Mouse (Mus musculus) embryonic fibroblast, embryonic 13.5 days (primary cell): ENCODE measurements at regions not wholly inside any gene's neighbourhood (a gene's known extent, or its start where the extent isn't known, plus 50 kb on each side); places are given as distances from the start of the nearest gene placed in this dataset.
A peak's percentile ranks its signal among the peaks of the same experiment; 100 is the strongest.

ENCODE experiments used
- H3K27ac ChIP-seq: 2 replicates; pipeline ENCODE4 v1.5.1; 2012; ENCODE audit warnings: low read length, control low read depth, inconsistent platforms; ENCODE audit not compliant: insufficient read depth
- H3K4me1 ChIP-seq: 2 replicates; pipeline ENCODE4 v1.6.1; 2011; ENCODE audit warnings: low read length; ENCODE audit not compliant: control insufficient read depth, insufficient read depth
- H3K4me3 ChIP-seq: 2 replicates; pipeline ENCODE4 v1.5.1; 2011; ENCODE audit warnings: mild to moderate bottlenecking, control low read depth, low read length; ENCODE audit not compliant: insufficient read depth
- CTCF ChIP-seq: IDR thresholded peaks from 2 replicates; pipeline ENCODE4 v1.5.1; 2011; ENCODE audit warnings: mild to moderate bottlenecking, control low read depth, low read length, moderate library complexity, borderline replicate concordance; ENCODE audit not compliant: insufficient read depth
- POLR2A ChIP-seq: IDR thresholded peaks from 2 replicates; pipeline ENCODE4 v1.6.1; 2011; ENCODE audit warnings: low read depth, mild to moderate bottlenecking, control low read depth, low read length, moderate library complexity

DNA sequence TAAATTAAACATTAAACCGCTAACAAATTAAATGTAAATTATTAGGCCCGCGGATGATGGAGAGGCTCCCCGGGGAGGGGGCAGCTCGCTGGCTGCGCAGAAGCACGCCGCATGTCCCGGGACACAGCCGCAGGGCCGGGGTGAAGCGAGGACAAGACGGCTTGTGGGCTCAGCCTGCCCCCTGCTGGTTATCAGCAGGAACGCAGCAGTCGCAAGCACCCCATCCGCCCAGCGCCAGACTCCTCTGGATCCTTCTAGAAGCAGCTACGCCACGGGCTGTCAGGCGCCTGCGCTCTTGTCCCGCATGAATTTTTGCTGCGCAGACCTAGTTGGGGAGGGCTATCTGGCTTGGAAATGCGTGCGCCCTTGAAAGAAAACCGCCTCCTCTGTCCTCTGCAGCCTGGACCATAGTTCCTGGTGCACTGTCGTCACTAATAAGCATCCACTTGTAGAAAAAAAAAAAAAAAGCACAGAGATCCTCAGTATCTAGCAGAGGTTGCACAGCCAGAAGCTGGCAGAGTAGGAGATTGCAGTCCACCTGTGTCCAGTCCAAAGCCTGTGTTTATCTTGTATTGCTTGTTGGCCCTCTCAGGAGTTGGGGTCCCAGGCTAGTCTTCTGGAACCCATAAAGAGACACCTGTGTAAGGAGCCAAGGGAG lies 73.4 kb upstream of the Ppp2r5c start:
- Histone ChIP-seq H3K4me3 (no peak overlapping the region), H3K27ac (no peak overlapping the region), H3K4me1 (no peaks in the 10 kb centered on the region)
- TF ChIP-seq POLR2A (no peak), CTCF (peak; percentile 99)

DNA sequence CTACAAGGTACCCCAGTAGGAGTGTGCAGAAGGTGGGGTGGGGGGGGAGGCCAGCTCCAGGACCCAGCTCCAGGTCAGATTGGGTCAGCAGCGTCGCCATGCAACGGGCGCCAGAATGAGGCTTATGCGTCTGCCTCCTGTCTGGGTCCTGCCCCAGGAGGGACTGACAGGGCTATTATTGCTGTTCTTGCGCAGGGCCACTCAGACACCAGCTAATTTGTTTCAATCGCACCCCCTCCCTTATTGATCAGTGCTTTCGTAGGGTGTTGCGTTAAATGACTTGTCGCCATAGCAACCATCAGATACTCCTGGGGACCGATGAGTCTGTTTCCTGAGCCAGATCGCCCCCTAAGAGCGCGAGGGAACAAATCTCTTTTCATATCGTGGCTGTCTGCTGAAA lies 71.8 kb upstream of the Ppp2r5c start:
- no peak for TF ChIP-seq POLR2A
- TF ChIP-seq CTCF: no peak
- H3K4me3 ChIP-seq: no peak overlapping the region
- no peak overlapping the region for H3K27ac ChIP-seq
- no peaks in the 10 kb centered on the region for H3K4me1 ChIP-seq

DNA sequence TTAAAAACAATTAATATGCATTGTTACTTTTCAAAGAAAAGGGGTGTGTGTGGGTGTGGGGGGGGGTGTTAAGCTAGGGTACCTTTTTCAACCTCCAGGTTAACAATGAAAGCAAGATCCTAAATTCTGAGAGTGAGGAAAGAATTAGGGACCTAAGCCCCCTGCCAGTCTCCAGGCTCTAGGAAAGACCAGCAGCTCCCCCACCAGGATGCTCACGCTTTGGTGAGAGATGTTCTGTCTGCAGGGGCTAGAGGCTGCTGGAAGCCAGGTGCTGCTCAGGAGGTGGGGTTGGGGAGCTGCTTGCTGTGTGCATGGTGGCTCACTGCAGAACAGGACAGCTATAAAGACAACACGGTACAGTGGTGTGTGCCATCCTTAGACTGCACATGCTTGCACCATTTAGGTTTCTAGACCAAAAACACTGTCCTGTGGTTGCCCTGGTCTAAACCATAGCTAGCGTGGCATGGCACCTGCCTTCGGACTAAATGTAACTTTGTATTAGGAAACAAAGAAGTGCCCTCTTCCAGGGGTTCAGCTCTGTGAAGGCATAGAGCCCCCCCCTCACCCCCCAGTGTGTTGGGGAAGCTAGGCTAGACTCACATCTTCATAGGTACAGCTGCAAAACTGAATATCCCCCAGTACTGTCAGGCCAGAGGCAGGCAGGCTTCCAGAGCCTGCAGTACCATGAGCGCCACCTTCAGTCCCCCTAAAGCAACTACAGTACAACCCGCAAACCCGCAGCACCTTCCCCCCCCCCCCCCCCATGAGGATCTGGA lies 70.7 kb upstream of the Ppp2r5c start:
- H3K4me1 ChIP-seq: peaks cover 5% of the 10 kb centered on the region; the same call in 1 of the 2 replicates
- TF ChIP-seq POLR2A (no peak), CTCF (no peak)
- no peak overlapping the region for H3K4me3 ChIP-seq
- H3K27ac ChIP-seq: no peak overlapping the region

DNA sequence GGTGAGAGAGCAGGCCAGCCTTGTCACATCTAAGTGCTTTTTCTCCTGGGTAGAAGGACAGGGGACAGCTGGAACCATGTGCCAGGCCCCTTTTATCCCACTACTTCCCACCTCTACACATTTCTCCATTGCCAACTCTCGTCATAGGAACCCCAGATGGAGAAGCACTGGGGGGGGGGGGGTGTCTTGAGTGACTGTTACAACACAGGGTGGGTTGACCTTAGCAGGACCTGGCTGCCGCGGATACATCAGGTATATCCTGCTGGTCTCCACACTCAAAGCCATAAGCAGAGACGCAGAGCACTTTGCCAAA lies 70.1 kb upstream of the Ppp2r5c start:
- Histone ChIP-seq H3K27ac (no peak overlapping the region), H3K4me3 (no peak overlapping the region), H3K4me1 (peaks cover 9% of the 10 kb centered on the region)
- TF ChIP-seq POLR2A (no peak), CTCF (no peak)

DNA sequence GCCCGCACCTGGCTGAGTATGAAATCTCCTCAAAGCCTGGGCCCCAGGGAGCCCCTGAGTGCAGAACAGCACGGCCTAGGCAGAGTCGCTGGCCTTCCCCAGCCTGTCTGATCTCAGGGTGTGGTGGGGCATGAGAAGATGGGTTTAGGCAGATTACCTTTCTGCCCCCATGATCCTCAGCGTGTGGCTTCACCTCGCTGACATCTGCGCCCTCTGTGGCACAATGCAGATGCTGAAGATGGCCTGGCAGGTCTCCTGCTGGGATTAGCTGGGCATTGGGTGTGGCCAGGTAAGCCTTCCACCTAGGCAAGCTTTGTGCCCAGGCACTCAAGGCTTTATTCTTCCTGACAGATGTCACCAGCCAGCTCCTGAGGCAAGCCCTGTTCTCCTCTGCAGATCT lies 69.6 kb upstream of the Ppp2r5c start:
- H3K4me3 ChIP-seq: no peak overlapping the region
- TF ChIP-seq CTCF: no peak
- no peak for TF ChIP-seq POLR2A
- H3K27ac ChIP-seq: no peak overlapping the region
- H3K4me1 ChIP-seq: peaks cover 11% of the 10 kb centered on the region

DNA sequence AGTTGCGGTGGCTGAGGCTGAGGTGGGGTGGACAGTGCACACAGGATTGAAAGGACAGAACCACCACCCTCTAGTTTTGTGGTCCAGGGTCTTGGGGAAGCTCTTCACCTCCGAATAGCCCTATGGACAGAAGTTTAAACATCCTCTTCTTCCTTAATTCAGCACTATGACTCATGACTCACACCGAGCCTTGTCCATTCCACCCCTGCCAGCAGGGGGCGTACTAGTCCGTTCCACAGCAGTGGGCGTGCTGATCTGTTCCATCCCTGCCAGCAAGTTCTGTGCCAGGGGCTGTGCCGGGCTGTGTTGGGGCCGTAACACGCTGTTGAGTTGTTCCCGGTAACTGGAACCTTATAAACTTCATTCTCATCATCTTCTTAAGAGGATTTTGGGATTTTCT lies 69.2 kb upstream of the Ppp2r5c start:
- H3K4me1 ChIP-seq: peaks cover 11% of the 10 kb centered on the region
- peak; percentile 80 for TF ChIP-seq CTCF
- no peak for TF ChIP-seq POLR2A
- no peak overlapping the region for H3K4me3 ChIP-seq
- H3K27ac ChIP-seq: no peak overlapping the region

DNA sequence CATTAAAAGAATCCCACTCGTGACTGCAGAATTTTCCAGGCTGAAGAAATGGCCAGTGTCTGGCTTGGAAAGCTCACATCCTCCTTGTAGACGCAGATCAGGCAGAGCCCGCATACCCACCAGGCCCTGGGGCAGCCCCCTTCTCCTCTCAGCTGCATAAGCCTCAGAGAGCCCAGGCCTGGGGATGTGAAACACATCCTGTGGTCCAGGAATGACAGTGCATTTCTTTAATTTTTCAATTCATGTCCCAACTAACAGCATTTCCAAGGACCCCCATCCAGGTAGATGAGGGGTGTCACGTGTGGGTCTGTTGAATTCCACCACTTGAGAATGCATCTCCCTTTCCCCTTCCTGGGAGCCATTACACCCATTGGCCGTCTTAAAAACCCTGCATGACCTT lies 68.6 kb upstream of the Ppp2r5c start:
- no peak overlapping the region for H3K4me3 ChIP-seq
- H3K4me1 ChIP-seq: peaks cover 11% of the 10 kb centered on the region
- H3K27ac ChIP-seq: no peak overlapping the region
- no peak for TF ChIP-seq POLR2A
- TF ChIP-seq CTCF: no peak

DNA sequence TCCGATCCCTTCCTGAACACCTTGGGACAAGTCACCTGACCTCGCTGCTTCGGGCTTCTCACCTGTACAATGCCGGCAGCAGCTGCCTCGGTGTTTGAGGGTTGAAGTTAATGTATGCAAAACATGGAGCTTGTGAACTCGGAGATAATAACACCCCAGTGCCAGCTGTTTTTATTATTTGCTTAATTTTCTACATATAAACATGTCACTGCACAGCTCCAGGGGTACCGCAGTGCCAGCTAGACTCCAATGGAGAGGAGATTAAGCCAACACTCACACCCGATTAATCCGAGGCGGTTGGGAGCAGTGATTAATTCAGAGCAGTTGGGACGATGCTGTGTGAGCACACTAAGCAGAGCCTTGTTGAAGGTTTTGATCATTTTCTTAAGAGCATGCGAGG lies 67.2 kb upstream of the Ppp2r5c start:
- H3K4me3 ChIP-seq: no peak overlapping the region
- H3K27ac ChIP-seq: no peak overlapping the region
- TF ChIP-seq CTCF (no peak), POLR2A (no peak)
- peaks cover 11% of the 10 kb centered on the region for H3K4me1 ChIP-seq

DNA sequence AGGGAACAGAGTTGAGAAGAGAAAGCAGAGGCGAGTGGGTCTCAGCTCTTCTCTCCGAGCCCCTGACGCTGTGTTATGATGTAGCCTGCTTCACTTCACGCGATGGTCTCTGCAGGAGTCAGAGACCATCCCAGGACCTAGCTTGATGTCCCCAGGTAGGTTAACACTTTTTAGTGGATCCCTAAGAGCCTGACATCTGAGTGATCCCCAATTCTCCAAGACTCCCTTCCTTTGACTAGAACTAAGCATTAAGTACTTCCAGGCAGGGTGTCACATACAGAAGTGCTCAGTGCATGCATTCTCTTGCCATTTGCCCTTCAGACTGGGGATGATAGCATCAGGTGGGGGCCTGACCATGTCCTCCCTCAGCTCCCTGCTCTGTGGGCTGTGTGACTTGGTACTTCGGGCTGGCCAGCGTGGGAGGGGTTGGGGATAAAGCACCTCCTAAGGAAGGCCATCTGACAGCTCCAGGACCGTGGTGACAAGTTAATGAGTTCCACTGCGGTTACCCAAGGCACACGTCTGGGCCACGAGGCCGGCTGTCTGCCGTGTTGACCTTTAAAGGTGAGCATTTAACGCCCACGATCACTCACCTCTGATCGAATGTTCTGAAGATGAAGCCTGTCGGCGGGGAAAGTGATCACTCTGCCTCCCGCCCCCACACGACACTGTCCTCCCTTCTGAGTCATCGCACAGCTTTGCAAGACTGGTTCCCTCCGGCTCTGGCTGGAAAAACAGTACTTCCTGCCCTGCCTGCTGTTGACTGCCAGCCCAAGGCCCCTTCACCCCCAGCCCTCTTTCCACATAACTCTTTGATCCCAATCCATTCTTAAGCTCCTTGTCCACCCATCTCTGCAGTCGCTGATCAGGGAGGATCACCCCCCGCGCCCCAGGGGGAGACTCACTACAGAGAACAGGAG lies 65.8 kb upstream of the Ppp2r5c start:
- Histone ChIP-seq H3K27ac (no peak overlapping the region), H3K4me1 (peaks cover 11% of the 10 kb centered on the region), H3K4me3 (no peak overlapping the region)
- TF ChIP-seq CTCF (no peak), POLR2A (no peak)
